Mouse (Mus musculus): ENCODE results near the gene Srgap3. TPM values are rescaled to one million over a fixed set of nuclear protein-coding genes. Genes with fewer than 3 reads are reported as not detected.

Srgap3 gene
- polyA plus RNA-seq, 1 experiment from 2014 or later = 37.2 TPM

GRCm38 (mm10) chr6:112924606-112925141 lies 22.4 kb downstream of the Srgap3 start:
- peaks cover 53% of the 10 kb centered on the region for H3K4me1 ChIP-seq (replicated peaks; ENCODE audit: control insufficient read depth, insufficient read depth, low read length)
- H3K9me3 ChIP-seq (ENCODE audit: control insufficient read depth, low read length) = no peaks in the 10 kb centered on the region
- H3K4me2 ChIP-seq (ENCODE audit: low read length) = peak overlapping the region; percentile 29; the same call in 1 of the 2 replicates
- H3K4me3 ChIP-seq (replicated peaks; ENCODE audit: low read length) = no peak overlapping the region
- WGBS = 59% methylated on average over 13 of the region's 13 CpGs
- H3K27me3 ChIP-seq (replicated peaks; ENCODE audit: control insufficient read depth, insufficient read depth, low read length) = no peaks in the 10 kb centered on the region
- H3K9ac ChIP-seq (replicated peaks; ENCODE audit: low read depth, low read length) = 0 out of 2 replicates have a peak overlapping the region, but pooled peaks have one; percentile 5
- no peak for ATAC-seq
- H3K27ac ChIP-seq (ENCODE audit: low read length) = peak overlapping the region; percentile 46
- peaks cover 3% of the 10 kb centered on the region; the same call in 1 of the 2 replicates for H3K36me3 ChIP-seq (ENCODE audit: control insufficient read depth, insufficient read depth)

GRCm38 (mm10) chr6:112920619-112921195 lies 26.4 kb downstream of the Srgap3 start:
- no peak overlapping the region for H3K4me2 ChIP-seq (ENCODE audit: low read length)
- H3K27ac ChIP-seq (ENCODE audit: low read length) = no peak overlapping the region
- H3K4me3 ChIP-seq (replicated peaks; ENCODE audit: low read length) = no peak overlapping the region
- H3K27me3 ChIP-seq (replicated peaks; ENCODE audit: control insufficient read depth, insufficient read depth, low read length) = no peaks in the 10 kb centered on the region
- H3K9ac ChIP-seq (replicated peaks; ENCODE audit: low read depth, low read length) = no peak overlapping the region
- no peak for ATAC-seq
- H3K9me3 ChIP-seq (ENCODE audit: control insufficient read depth, low read length) = no peaks in the 10 kb centered on the region
- H3K36me3 ChIP-seq (ENCODE audit: control insufficient read depth, insufficient read depth) = peaks cover 3% of the 10 kb centered on the region; the same call in 1 of the 2 replicates
- WGBS = 83% methylated on average over 8 of the region's 8 CpGs
- peaks cover 18% of the 10 kb centered on the region for H3K4me1 ChIP-seq (replicated peaks; ENCODE audit: control insufficient read depth, insufficient read depth, low read length)

DNA sequence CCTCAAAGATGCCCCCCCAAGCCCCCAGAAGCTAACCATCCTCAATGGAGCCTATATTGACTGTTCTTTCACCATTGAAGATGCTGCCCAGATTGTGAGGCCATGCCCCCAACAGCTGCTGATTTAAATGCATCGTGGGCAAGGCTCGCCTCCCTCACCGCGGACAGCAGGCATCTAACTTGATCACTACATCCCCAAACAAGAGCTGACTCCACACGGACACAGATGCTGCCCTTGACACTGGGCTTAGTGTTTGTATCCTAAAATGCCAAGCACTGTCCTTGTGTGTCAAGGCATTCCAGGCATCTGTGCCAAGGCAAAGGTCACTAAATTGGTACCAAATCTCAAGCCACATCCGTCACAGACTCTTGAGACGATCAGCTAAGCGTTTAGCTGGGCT lies 29.3 kb downstream of the Srgap3 start:
- WGBS = 88% methylated on average over 8 of the region's 8 CpGs
- no peak for ATAC-seq

DNA sequence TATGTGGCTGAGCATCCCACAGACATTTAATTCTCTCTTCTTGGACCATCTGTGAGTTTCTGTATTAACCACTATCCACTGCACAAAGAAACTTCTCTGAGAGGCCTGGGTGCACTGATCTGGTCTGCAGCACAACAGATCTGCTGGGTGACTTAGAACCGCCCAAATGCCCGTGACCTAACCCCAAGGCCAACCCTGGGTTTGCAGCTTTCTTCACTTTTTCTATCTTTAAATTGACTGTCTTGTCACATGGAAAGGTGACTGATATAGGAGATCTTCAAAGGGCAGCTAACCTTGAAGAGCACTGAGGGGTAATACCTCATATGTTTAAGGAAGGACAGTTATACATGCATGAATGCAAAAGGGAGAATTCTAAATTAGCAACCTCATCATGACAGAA lies 30.8 kb downstream of the Srgap3 start:
- H3K36me3 ChIP-seq (ENCODE audit: control insufficient read depth, insufficient read depth) = no peaks in the 10 kb centered on the region
- H3K4me1 ChIP-seq (replicated peaks; ENCODE audit: control insufficient read depth, insufficient read depth, low read length) = no peaks in the 10 kb centered on the region
- H3K9me3 ChIP-seq (ENCODE audit: control insufficient read depth, low read length) = no peaks in the 10 kb centered on the region
- no peak for ATAC-seq
- WGBS = 96% methylated on average over 2 of the region's 2 CpGs
- H3K9ac ChIP-seq (replicated peaks; ENCODE audit: low read depth, low read length) = no peak overlapping the region
- H3K27me3 ChIP-seq (replicated peaks; ENCODE audit: control insufficient read depth, insufficient read depth, low read length) = no peaks in the 10 kb centered on the region
- no peak overlapping the region for H3K4me2 ChIP-seq (ENCODE audit: low read length)
- H3K27ac ChIP-seq (ENCODE audit: low read length) = no peak overlapping the region
- H3K4me3 ChIP-seq (replicated peaks; ENCODE audit: low read length) = no peak overlapping the region

More for the DNA sequence above, 29.3 kb downstream of the Srgap3 start:
- no peak overlapping the region for H3K9ac ChIP-seq (replicated peaks; ENCODE audit: low read depth, low read length)
- no peak overlapping the region for H3K27ac ChIP-seq (ENCODE audit: low read length)
- no peaks in the 10 kb centered on the region for H3K36me3 ChIP-seq (ENCODE audit: control insufficient read depth, insufficient read depth)
- no peaks in the 10 kb centered on the region for H3K27me3 ChIP-seq (replicated peaks; ENCODE audit: control insufficient read depth, insufficient read depth, low read length)
- no peaks in the 10 kb centered on the region for H3K9me3 ChIP-seq (ENCODE audit: control insufficient read depth, low read length)
- H3K4me3 ChIP-seq (replicated peaks; ENCODE audit: low read length) = no peak overlapping the region
- H3K4me2 ChIP-seq (ENCODE audit: low read length) = no peak overlapping the region
- H3K4me1 ChIP-seq (replicated peaks; ENCODE audit: control insufficient read depth, insufficient read depth, low read length) = no peaks in the 10 kb centered on the region; the same call in 1 of the 2 replicates

DNA sequence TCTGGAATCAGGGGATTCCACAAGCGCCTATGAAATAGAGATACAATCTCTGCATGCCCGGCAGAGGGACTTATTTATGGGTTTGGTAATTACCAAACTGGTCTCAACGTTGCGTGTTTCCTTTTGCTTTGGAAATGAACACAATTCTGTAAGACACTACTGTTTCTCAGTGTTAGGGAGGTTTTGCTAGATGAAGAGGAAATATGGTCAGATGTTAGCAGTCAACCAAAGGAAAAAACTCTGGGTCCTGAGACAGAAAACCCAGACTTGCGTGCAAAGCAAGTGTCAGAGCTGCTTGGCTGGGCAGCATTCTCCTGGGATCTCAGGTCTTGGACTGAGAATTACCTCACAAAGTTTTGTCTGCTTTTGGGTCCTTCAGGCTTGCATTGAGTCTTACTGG lies 34.5 kb downstream of the Srgap3 start:
- peaks cover 2% of the 10 kb centered on the region; the same call in 1 of the 2 replicates for H3K4me1 ChIP-seq (replicated peaks; ENCODE audit: control insufficient read depth, insufficient read depth, low read length)
- WGBS = 94% methylated on average over 5 of the region's 5 CpGs
- ATAC-seq = no peak

DNA sequence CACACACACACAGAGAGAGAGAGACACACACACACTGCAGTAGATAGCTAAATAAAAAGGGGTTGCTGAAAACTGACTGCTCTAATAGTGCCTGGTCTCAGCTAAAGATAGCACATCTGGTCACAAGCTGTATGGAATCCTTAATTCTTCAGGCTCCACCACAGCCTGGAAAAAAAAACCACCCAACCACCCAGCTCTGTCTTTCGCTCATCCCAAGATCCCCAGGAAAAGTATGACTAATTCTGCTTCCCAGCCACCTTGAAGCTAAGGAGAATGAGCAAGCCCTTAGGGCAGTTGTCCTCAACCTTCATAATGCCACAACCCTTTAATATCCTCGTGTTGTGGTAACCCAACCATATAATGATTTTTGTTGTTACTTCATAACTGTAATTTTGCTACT lies 37.4 kb downstream of the Srgap3 start:
- no peak overlapping the region for H3K27ac ChIP-seq (ENCODE audit: low read length)
- H3K36me3 ChIP-seq (ENCODE audit: control insufficient read depth, insufficient read depth) = peaks cover 2% of the 10 kb centered on the region; the same call in 1 of the 2 replicates
- H3K4me2 ChIP-seq (ENCODE audit: low read length) = no peak overlapping the region
- H3K27me3 ChIP-seq (replicated peaks; ENCODE audit: control insufficient read depth, insufficient read depth, low read length) = no peaks in the 10 kb centered on the region
- no peaks in the 10 kb centered on the region for H3K9me3 ChIP-seq (ENCODE audit: control insufficient read depth, low read length)
- no peak for ATAC-seq
- 85% methylated on average over 2 of the region's 2 CpGs for WGBS
- H3K4me3 ChIP-seq (replicated peaks; ENCODE audit: low read length) = no peak overlapping the region
- H3K4me1 ChIP-seq (replicated peaks; ENCODE audit: control insufficient read depth, insufficient read depth, low read length) = peaks cover 2% of the 10 kb centered on the region; the same call in 1 of the 2 replicates
- H3K9ac ChIP-seq (replicated peaks; ENCODE audit: low read depth, low read length) = no peak overlapping the region

More for the DNA sequence above, 34.5 kb downstream of the Srgap3 start:
- Histone ChIP-seq H3K36me3 (ENCODE audit: control insufficient read depth, insufficient read depth) (no peaks in the 10 kb centered on the region), H3K4me3 (replicated peaks; ENCODE audit: low read length) (no peak overlapping the region), H3K9ac (replicated peaks; ENCODE audit: low read depth, low read length) (no peak overlapping the region), H3K27ac (ENCODE audit: low read length) (no peak overlapping the region), H3K9me3 (ENCODE audit: control insufficient read depth, low read length) (no peaks in the 10 kb centered on the region), H3K4me2 (ENCODE audit: low read length) (no peak overlapping the region), H3K27me3 (replicated peaks; ENCODE audit: control insufficient read depth, insufficient read depth, low read length) (no peaks in the 10 kb centered on the region)

GRCm38 (mm10) chr6:112907887-112908584 lies 39.0 kb downstream of the Srgap3 start:
- Histone ChIP-seq H3K4me1 (replicated peaks; ENCODE audit: control insufficient read depth, insufficient read depth, low read length) (peaks cover 14% of the 10 kb centered on the region), H3K9me3 (ENCODE audit: control insufficient read depth, low read length) (no peaks in the 10 kb centered on the region), H3K4me3 (replicated peaks; ENCODE audit: low read length) (no peak overlapping the region), H3K4me2 (ENCODE audit: low read length) (no peak overlapping the region), H3K27ac (ENCODE audit: low read length) (no peak overlapping the region), H3K9ac (replicated peaks; ENCODE audit: low read depth, low read length) (no peak overlapping the region), H3K27me3 (replicated peaks; ENCODE audit: control insufficient read depth, insufficient read depth, low read length) (no peaks in the 10 kb centered on the region), H3K36me3 (ENCODE audit: control insufficient read depth, insufficient read depth) (peaks cover 2% of the 10 kb centered on the region; the same call in 1 of the 2 replicates)
- WGBS = 83% methylated on average over 8 of the region's 8 CpGs
- no peak for ATAC-seq

DNA sequence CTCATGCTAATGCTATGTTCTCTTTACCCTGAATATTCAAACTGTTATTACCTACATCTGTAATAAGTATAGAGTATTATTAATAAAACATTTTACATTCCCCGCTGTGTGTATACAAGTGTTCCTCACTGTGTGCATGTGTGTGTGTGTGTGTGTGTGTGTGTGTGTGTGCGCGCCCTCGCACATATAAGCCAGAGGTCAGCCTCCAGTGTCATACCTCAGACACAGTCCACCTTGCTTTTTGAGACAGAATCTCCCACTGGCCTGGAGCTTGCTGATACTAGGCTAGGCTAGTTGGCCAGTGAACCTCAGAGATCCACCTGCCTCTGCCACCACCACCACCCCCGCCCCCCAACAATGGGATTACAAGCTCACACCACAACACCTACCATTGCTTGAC lies 43.3 kb downstream of the Srgap3 start:
- no peak overlapping the region for H3K9ac ChIP-seq (replicated peaks; ENCODE audit: low read depth, low read length)
- no peaks in the 10 kb centered on the region for H3K27me3 ChIP-seq (replicated peaks; ENCODE audit: control insufficient read depth, insufficient read depth, low read length)
- H3K27ac ChIP-seq (ENCODE audit: low read length) = peak overlapping the region; percentile 90
- peaks cover 2% of the 10 kb centered on the region; the same call in 1 of the 2 replicates for H3K36me3 ChIP-seq (ENCODE audit: control insufficient read depth, insufficient read depth)
- no peak for ATAC-seq
- peaks cover 51% of the 10 kb centered on the region for H3K4me1 ChIP-seq (replicated peaks; ENCODE audit: control insufficient read depth, insufficient read depth, low read length)
- WGBS = 88% methylated on average over 5 of the region's 5 CpGs
- no peaks in the 10 kb centered on the region for H3K9me3 ChIP-seq (ENCODE audit: control insufficient read depth, low read length)
- no peak overlapping the region for H3K4me3 ChIP-seq (replicated peaks; ENCODE audit: low read length)
- H3K4me2 ChIP-seq (ENCODE audit: low read length) = no peak overlapping the region

GRCm38 (mm10) chr6:112903226-112903625 lies 43.8 kb downstream of the Srgap3 start:
- ATAC-seq = peak; percentile 81
- Histone ChIP-seq H3K4me2 (ENCODE audit: low read length) (peak overlapping the region; percentile 24), H3K27ac (ENCODE audit: low read length) (peak overlapping the region; percentile 90), H3K27me3 (replicated peaks; ENCODE audit: control insufficient read depth, insufficient read depth, low read length) (no peaks in the 10 kb centered on the region), H3K4me3 (replicated peaks; ENCODE audit: low read length) (no peak overlapping the region), H3K9ac (replicated peaks; ENCODE audit: low read depth, low read length) (peak overlapping the region; percentile 28; the same call in 1 of the 2 replicates), H3K9me3 (ENCODE audit: control insufficient read depth, low read length) (no peaks in the 10 kb centered on the region), H3K4me1 (replicated peaks; ENCODE audit: control insufficient read depth, insufficient read depth, low read length) (peaks cover 51% of the 10 kb centered on the region), H3K36me3 (ENCODE audit: control insufficient read depth, insufficient read depth) (peaks cover 2% of the 10 kb centered on the region; the same call in 1 of the 2 replicates)
- WGBS = 3% methylated on average over 7 of the region's 7 CpGs
